Mouse (Mus musculus) layer of hippocampus, adult 2 months (tissue): Measurements from ENCODE around the gene Sim1. TPM values are rescaled to one million over a fixed set of nuclear protein-coding genes. Genes with fewer than 3 reads are reported as not detected.

Source experiments
- DNase-seq, 2 experiments: peaks; one replicate each; pipeline ENCODE4 v3.0.0; 2022; ENCODE audit warnings: low spot score in 2 of 2
- H3K27ac ChIP-seq: fragments of 200-600 bp; 2 replicates; pipeline ENCODE4 v1.8.1; 2022
- H3K4me3 ChIP-seq: fragments of 200-600 bp; 2 replicates; pipeline ENCODE4 v1.8.1; 2022; ENCODE audit warnings: mild to moderate bottlenecking
- CTCF ChIP-seq: fragments of 200-600 bp; conservative IDR thresholded peaks from 2 replicates; pipeline ENCODE4 v1.8.1; 2022; ENCODE audit warnings: antibody characterized with exemption, mild to moderate bottlenecking, moderate library complexity
- total RNA-seq, 2 experiments: library from RNA; stranded (reverse); gene quantifications; 2 replicates each; pipeline ENCODE4 v1.2.3; 2021

Sim1 gene
- total RNA-seq, 2 experiments from 2014 or later: not detected

DNA sequence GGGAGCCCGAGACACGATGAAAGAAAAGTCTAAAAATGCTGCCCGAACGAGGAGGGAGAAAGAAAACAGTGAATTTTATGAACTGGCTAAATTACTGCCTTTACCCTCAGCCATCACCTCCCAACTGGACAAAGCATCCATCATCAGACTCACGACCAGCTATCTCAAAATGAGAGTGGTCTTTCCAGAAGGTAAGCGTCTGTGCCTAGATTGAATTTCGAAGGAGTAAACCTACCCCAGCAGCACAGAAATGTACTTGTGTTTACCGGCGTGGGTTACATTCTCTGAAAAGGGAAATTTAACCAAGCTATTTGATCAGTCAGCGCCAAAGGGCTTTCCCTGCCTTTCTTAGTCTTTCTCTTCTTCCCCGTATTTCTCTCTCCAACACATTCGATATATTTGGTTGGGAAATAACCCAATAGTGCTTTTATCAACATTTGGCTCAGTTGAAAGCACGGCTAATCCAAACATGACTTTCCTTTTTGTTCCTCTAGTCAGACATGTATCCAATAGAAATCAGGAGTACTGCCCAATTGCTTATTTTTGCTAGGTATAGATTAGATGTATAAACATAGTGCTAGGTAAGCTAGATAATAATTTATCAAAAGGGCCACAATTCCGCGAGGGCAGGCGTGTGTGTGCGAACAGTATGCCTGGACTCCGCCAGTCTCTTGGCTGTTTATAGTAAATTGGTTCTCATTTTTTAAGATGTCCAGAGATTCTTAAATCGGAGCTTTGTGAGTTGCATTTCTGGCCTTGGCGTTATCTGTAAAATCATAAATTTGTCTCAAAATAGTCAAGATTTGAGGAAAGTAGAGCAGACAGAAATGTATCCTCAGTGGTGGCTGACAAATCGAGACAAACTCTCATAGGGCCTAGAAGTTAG lies 1.6 kb downstream of the Sim1 start:
- Histone ChIP-seq H3K27ac (no peak overlapping the region), H3K4me3 (no peak overlapping the region)
- DNase-seq: no peak
- no peak for TF ChIP-seq CTCF

DNA sequence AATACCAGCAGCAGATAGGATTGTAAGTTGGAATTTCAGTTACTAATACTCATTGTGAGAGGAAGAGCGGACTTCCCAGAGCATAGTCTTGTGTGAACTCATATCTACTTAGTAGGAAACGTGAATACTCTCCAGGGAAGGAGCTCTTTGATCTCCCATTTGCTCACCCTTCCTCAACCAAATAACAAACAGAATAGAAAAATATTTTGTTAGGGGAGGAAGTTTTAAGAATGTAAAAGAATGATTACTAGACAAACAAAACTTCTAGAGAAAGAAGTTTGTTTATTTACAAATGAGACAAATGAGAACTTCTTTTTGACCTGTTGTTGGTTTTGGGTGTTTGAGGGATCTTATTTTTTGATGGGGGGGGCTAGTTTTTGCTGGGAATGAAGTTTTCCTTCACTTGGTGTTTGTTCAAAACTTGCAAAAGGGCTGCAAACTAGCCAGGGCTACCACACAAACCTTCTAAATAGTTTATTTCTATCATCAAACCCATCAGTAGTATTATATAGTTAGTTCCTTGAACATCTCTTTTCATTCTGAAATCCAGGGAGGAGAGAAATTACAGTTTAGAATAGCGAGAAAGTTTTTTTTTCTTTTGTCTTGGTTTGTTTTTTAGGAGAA lies 2.3 kb downstream of the Sim1 start:
- Histone ChIP-seq H3K4me3 (no peak overlapping the region), H3K27ac (no peak overlapping the region)
- no peak for TF ChIP-seq CTCF
- no peak for DNase-seq

DNA sequence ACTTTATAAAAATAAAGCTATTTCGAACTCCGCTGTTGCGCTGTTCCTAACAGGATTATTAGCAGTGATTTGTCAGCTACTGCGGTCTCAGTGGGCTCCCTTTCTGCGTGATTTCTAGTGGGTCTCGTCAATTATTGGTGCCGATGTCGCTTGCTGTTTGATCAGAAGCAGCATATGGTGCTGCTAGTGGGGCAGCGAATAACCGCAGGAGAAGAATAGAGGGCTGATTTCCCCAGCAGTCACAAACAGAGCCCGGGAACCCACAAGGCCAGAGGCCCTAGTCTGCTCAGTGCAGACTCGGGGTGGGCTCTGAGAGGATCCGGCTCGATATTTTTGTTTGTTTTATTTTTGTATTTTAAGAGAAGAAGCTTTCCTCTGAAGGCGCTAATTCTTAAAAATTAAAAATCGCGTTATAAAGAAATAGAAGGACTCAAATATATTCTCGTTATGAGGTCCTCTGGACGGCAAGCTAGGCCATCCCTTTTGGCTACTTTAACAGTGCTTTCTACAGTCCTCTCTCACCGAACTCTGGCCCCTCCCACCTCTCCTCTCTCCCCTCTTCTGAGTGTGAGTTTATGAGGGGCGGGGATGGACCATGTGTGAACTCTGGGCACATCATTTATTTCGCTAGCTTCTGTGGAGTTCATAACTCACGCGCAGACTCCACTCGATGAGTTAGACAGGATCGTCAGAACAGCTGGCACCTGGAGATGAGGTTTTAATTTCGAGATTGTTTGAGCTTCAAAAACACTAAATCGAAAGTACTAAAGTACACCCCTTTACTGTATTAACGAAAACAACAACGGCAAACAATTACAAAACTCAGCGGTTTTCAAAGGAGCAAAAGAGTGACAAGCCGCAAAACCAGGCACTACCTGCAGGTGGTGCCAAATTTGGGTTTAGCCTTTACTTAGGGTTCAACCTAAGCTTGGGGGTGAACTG lies 3.2 kb downstream of the Sim1 start:
- peak; percentile 63 for TF ChIP-seq CTCF
- no peak for DNase-seq
- Histone ChIP-seq H3K27ac (no peak overlapping the region), H3K4me3 (no peak overlapping the region)

DNA sequence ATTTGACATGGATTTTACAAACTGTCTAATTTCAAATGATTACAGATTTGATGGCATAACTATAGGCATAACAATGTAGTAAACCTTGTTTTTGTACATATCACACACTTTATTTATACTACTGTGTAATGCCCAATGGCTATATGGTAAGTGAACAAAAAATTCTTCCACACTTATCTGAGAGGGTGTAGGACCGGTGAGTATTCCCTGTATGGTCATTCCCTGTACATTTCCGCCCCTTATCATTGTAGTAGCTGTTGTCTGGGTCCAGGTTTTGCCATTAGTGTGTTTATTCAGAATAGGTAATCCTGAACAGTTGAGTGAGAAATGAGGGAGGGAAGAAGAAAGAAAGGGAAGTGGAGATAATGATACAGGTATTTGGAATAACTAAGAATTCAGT lies 4.1 kb downstream of the Sim1 start:
- Histone ChIP-seq H3K4me3 (no peak overlapping the region), H3K27ac (no peak overlapping the region)
- DNase-seq: no peak
- no peak for TF ChIP-seq CTCF

DNA sequence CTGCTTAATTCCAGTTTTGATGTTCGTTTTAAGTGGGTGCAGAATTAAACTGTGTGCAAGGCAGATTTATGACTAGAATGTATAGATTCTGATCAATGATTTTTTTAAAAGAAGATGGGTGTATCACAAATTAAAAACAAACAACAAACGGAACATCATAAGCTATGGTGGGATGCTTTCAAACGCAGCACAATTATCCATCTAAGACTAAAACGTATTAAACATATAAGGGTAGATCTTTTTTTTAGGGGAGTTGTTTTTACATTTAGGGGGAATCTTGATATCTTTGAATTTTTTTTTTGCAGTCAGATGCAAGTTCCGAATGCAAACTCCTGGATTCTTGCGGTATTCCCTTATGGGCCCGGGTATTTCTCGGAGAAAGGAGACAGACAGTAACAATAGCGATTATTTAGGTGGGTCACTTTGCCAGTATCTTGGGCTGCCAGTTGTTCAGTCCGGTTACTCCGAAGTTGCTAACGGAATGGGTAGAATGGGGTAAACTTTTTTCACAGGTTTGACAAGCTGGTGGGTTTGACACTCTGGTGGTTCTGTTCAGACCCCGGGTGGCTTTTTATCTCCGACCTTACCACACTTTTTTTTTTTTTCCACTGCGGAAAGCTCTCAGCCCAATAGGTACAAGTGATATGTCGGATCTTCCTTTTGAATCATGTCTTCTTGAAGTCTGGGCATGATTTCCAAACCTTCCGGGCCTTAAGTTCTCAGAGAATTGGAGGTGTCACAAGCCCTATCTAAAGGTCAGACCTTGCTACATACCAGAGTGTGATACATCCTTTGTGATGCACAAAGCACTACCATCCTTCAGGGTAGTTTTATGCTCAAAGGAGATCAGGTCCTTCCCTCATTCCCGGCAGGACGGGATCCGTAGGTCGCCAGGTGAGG lies 5.5 kb downstream of the Sim1 start:
- Histone ChIP-seq H3K27ac (no peak overlapping the region), H3K4me3 (no peak overlapping the region)
- no peak for DNase-seq
- no peak for TF ChIP-seq CTCF

DNA sequence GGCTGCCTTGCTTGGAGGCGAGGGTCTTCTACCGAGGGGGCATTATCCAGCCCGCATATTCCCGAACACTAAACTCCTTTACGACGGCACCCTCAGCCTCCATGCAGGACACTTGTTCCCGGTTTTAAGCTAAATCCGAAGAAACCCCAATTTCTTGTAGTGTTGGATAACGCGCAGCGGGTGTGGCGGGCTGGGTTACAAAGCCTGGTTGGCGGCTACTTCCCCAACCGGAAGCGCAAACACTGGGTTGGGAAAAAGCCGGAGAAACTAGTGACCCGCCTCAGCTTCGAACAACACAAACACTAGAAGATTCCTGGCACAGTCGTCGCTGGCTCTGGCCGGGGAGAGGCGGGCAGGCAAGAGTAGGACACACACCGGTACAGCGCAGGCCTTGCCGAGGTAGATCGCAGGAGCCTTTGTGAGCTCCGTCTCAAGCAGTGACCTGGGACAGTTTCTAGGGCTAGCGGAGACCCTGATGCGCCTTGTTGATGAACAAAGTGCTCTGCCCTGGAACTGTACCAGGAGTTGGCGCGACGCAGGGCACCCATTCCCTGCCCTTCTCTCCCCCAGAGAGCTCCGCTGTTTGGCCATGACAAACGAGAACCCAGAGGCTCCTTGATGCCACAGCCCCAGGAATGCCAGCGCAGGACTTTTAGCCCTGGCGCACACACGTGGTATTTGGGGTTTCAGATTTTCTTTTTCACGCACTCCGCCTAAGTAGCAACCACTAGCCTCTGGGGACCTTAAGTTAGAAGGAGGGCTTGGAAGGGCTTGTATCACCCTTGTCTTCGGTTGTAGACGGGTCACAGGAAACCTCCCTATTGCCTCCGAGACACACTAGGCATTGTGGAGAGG lies 6.4 kb downstream of the Sim1 start:
- no peak for DNase-seq
- H3K4me3 ChIP-seq: no peak overlapping the region
- TF ChIP-seq CTCF: no peak
- H3K27ac ChIP-seq: no peak overlapping the region

DNA sequence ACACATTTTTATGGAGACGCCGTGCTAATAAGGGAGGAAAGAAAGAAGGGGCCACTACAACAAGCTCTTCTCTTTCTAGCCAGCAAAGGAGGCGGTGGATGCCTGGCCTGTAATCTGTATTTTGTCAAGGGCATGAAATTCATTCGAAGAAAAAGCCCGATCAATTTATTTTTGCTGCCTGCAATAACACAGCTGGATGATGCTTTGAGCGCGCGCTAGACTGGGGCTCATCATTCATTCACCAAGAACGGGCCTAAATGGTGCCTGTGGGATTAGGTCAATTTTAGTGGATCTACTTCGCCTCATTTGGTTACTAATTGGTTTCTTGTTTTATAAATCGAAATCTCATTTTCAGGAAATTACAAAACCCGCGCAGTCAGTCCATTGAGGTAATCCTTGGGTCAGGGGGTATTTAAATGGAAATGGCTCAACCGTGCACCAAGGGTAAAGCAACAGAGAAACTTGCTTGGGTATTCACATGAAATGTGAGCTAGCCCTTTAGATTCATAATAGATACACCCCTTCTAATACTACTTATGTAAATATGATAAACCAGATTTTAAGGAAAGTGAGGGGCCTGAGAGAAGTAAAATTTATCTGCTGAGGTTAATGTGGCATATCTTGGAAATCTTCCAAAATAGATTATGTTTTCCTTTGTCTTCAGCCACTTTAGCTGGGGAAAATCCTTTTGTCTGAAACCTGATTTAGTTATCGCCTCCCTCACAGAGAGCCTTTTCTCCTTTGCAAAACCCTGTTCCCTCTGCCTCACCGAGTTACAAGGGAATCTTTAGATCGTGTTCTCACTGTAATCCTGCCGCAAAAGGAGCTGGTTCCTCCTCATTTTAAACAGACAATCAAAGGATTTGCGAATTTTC lies 7.3 kb downstream of the Sim1 start:
- no peak overlapping the region for H3K4me3 ChIP-seq
- no peak for DNase-seq
- no peak for TF ChIP-seq CTCF
- H3K27ac ChIP-seq: no peak overlapping the region

DNA sequence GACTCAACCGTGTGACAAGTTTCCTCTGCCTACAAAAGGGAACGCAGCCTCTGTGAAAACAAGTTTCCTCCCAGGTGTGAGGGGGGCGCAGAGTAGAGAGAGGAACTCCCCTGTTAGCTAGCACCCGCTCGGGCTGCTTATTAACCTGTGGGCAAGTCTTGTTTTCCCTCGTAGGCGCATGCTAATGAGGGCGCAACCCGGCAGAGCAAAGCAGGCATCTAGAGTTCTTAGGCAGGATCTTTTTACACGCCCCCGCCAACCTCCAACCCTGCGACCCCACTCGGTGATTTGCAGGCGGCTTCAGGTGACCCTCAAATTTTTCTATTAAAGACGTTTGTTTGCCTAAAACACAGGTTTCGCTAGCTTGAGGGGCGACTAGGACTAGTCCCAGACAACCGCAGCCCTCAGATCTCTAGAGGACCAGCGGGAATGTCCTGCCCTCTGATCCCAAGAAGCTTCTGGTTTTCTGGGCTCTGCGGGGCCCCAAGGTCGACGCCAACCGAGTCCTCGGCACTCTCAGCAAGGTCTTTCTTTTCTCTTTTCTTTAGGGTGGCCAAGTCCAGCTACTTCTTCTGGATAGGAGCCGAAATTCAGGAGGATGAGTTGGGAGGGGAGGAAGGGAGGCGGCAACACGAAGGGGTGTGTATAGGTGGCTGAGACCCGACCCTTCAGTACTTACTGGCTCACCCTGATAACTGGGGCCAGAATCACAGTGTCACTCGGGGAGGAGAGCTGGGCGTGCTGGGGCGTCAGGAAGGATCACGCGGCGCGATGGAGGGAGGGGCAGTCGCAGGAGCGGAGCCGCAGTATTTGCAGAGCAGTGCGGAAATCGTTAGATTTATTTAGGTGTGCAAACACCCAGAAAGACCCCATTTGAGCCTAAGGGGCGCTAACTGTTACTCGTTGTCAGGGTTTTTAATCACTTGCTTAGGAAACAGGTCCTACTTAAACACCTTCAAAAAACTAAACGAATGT lies 8.5 kb downstream of the Sim1 start:
- DNase-seq: no peak
- Histone ChIP-seq H3K4me3 (no peak overlapping the region), H3K27ac (no peak overlapping the region)
- TF ChIP-seq CTCF: no peak
